Mouse (Mus musculus) spleen, postnatal 4 days (tissue): ENCODE results near the gene Tmem219.

Experiments used
- DNase-seq, 2 experiments: peaks; one replicate each; pipeline ENCODE4 v3.0.0; 2022; ENCODE audit warnings: low spot score in 2 of 2

Gene Tmem219

DNA sequence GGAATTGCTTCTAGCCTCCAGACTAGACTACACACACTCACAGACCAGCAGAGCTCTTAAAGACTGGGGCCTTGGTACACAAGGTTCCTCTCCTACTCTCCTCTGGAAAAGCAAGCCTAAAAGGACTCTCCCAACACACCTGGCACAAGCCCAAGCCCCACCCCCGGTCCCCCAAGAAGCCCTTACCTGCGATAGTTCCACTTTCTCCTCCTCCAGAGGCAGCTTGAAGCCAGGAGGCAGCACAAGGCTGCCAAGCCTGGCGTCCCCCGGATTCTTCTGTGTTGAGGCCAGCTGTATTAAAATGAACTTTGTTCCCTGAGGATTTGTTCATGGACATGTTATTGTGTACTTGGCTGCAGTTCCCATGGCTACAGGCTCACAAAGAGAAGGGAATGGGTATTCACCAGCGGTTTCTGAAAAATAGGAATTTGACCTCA is at the start of gene Tmem219:
TSS of gene Tmem219 (minus strand) at position 294 of the 437 bp plus-strand sequence.
- DNase-seq, result no peak

GRCm38 (mm10) chr7:126967361-126967760 is 44.6 kb upstream of the Tmem219 start:
- DNase-seq, result no peak

DNA sequence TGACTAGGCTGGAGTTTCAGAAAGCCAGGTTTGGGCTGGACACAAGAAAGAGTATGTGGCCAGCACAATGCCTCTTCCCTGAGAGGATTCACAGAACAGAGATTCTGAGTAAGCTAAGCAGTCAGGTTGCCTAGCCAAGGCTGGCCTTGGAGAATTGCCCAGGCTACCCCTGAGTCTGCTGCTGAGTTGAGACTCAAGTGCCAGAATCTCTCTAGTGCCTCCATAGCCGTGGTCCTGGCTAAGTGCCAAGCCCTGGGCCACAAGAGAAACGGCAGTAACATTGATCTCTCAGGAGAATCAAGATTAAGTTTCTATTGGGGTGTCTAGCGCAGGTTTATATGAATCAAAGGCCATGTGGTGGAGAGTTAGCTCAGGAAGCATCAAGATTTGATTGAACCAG is 42.9 kb upstream of the Tmem219 start:
- no peak for DNase-seq

DNA sequence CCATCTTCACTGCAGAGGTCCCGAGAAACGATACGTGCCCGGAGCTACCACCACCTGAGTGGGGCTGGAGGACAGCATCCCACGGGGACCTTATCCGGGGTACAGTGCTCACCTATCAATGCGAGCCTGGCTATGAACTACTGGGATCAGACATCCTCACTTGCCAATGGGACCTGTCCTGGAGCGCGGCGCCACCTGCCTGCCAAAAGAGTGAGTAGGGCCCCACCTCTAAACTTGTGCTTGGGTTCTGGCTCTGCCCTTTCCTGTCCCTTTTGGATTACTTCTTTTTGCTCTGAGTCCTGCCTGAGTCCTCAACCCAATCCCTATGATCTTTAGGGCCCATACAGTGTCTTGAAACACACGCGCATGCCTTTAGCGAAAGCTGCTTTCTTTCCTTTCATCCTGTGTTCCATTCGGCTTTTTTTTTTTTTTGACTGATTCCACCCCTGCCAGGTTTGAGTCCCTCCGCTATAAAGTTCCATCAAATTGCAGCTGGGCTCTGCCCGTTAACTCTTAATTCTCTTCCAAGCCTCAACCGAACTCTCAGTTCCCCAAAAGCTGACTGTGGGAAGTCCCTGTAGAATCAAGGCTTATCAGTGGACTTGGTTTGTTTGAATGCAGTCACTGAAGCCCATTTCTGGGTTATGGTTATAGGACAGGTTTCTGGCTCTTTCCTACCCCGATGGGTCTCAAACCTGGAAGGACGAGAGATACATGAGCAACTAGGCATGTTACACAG is 41.0 kb upstream of the Tmem219 start:
- DNase-seq, result no peak

DNA sequence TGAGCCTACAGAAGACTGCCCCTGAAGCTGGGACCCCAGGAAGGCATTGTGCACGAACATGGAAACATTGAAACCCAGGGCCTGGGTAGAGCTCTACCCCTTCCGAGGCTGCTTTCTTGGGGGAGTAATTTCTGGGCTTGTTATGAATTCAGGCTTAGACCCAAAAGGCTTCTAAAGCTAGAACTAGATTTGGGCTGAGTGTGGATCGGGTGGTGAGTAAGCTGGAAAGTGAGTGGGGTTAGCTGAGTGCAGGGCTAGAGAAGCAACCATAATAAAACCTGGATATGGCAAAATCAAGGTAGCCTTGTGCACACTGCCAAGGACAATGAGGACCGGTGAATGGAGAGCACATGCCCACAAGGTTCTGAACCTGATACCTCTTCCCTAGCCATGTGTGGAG is 39.2 kb upstream of the Tmem219 start:
- no peak for DNase-seq

DNA sequence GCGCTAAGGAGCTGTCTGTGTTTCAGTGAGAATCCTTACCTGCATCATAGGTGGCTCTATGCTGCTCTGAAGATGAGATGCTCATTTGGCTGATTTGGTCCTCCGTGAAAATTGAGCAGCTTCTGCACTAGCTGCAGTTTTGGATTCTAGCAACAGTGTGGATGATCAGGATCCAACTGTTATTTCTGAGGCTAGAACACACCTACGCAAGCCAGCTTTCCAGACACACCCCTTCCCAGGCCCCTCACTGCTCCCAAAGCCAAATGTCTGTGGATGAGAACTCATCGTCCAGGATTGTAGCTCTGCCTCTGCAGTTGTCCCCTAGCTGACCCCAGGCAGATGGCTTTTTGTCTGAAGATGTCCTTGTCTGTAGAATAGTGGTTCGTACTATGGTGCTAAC is 38.4 kb upstream of the Tmem219 start:
- no peak for DNase-seq

DNA sequence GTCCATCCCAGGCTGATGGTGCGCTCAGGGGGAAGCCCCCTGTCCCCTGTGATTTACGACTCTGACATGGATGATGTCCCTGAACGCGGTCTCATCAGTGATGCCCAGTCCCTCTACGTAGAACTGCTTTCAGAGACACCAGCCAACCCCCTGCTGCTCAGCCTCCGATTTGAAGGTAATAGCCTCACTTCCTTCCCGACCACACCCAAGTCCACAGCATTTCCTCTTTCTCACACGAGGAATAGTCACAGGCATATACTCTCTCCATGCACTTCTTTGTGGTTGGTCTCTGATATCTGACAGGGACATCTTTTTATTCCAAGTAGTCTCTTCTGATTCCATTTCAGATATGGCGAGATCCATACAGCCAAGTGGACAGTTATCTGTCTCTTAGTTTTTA is 37.1 kb upstream of the Tmem219 start:
- no peak for DNase-seq

DNA sequence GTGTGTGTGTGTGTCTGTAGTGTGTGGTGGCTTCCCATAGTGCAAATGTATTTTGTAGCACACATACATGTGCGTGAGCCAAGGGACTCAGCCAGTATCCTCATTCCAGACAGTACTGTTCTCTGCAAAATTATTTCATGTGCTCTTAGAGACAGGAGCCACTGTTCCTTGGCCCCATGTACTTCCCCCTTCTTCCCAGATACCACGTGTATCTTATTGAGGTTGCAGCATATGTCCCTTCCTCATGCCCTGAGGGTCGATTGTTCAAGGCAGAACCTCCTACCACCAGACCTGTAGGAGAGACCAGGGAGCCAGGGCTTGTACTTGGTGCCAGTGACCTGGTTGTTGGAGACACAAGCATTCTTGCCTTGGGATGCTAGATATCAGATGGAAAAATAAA is 32.4 kb upstream of the Tmem219 start:
- no peak for DNase-seq

GRCm38 (mm10) chr7:126952646-126953045 is 29.9 kb upstream of the Tmem219 start:
- no peak for DNase-seq

- no peak for DNase-seq
Observed at GRCm38 (mm10) chr7:126951741-126952140, 29.0 kb upstream of the Tmem219 start.

DNA sequence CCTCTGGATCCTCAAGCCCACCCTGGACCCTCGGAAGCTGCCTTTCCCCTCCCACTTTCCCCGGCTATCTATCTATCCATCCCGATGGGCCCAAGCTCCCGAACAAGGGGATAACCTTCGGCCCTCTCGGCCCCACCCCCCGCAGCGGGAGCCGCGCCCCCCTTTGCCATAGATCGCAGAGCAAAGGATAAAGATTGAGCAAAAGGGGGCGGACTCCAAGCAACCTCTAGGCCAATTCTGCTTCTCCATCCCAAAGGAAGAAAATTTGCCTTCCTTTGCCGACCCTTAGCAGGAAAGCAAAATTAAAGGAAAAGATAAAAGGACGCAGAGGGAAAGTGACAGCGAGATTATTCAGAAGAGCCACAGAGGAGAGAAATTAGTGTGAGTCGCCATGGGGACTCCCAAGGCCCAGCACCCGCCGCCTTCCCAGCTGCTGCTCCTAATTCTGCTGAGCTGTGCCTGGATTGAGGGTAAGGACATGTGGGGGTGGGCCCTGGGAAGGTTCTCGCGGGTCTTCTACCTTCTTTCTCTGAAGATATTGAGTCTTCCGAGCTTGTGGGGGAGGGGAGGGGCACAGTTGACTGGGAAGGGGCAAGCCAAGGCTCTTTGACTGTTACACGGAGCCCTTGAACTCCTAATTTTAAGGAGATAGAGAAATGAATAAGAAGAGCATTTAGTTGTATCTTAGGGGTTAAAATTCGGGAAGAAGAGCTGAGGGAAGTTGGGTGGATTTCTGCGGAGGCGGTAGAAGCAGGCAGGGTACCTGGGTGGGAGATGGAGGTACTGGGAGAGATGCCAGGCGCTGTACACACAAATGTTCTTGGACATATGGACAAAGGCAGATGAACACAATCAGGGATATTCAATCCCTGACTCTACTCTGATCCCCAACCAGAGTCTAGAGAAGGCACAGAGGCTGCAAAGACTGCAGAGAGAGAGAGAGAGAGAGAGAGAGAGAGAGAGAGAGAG is 28.2 kb upstream of the Tmem219 start:
- DNase-seq, result no peak

DNA sequence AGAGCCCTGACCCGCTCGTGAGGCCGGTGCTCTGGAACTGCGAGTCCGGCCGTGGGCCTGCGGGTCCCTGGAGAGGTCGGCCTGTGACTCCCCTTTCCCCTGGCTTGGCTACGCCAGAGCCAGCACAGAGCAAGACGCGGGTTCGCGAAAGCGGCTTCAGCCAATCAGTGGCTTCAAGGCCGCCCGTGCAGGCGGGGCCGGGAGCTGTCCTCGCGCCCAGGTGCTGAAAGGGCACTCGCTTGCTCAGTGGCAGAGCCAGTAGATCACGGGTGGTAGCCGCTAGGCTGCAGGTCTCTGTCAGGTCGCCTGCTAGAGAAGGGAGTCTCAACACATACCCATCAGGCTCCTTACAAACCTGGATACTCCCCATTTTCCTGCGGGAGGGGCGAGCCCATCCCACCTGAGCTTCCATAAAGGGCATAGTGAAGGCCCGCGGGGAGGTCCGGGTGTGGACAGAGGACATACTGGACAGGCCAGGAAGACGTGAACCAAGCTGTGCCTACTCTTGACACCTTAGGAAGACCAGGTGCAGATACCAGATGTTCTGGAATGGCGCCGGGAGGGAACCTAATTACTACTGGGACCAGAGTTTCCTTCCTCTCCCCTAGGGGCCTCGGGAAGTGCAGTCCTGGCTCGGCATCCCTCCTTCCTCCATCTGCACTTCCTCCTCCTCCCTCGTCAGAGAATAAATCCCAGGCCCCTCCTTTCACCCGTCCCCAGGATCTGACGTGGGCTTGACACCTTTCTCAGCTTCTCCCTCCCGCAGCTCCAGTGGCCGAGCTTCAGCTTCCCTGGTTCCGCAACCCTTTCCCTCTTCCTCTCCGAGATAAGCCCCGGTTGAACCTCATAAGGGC is 27.3 kb upstream of the Tmem219 start, which contains the start of gene Sez6l2:
TSS of gene Sez6l2 (plus strand) at position 771 of the 854 bp plus-strand sequence.
- DNase-seq, result peak; percentile 92 to 99

DNA sequence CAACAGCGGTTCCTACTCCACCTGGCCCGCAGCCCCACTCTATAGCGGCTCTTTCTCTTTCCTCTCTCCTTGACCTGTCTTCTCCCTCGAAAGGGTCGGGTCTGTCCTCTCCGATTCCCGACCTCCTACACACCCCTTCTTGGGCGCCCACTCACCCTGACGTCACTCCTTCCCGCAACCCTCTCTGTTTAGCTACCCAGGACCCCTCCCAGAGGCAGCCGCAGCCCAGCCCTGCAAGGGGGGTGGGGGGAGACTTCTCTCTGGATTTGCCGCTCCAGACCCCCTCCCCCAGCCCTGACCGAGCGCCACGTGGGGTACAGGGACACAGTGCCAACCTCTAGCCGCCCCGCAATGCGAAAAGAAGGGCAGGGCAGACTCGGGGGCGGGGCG is 26.7 kb upstream of the Tmem219 start, which contains the start of gene Asphd1:
TSS of gene Asphd1 (minus strand) at position 180 of the 390 bp plus-strand sequence.
- DNase-seq, result no peak

DNA sequence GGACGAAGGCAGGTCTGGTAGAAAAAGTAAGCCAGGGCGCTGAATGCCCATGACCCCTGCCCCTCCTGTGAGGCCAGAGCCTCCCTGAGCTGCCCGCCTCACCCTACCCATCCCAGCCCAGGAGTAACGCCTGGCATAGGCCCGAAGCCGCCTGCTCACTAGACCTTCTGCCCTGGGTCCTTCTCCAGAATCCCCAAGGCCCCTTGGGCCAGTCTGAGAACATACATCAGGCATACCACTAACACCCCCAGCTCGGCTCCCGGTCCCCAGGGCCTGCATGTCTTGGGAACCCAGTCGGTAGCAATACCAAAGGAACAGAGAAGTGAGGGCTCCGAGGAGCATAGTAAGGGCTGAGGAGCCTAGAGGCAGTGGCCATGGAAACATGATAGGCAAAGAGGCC is 25.9 kb upstream of the Tmem219 start:
- DNase-seq, result peak in 1 of 2 experiments; percentile 63

- peak in 1 of 2 experiments; percentile 74 for DNase-seq
Observed at GRCm38 (mm10) chr7:126946530-126946929, 23.8 kb upstream of the Tmem219 start.

- DNase-seq, result no peak
Observed at GRCm38 (mm10) chr7:126941801-126942200, 19.1 kb upstream of the Tmem219 start.

DNA sequence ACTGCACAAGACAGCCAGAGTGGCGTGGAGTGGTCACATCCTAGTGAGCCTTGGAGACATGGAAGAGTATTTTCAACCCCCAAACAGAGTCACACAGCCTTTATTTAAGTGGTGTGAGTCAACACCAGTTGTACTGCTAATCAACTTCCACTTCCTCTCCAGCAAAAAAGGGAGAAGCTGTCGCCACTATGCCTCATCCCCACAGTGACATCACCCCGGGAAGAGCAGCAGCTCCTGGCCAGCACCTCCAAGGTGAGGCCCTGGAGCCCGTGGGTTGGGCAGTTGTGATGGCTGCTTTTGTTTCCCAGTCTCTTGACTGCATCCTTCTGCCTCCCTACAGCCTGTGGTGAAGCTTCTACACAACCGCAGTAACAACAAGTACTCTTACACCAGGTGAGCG is 18.5 kb upstream of the Tmem219 start:
- no peak for DNase-seq

- no peak for DNase-seq
Observed at GRCm38 (mm10) chr7:126932652-126933051, 9.9 kb upstream of the Tmem219 start.

DNA sequence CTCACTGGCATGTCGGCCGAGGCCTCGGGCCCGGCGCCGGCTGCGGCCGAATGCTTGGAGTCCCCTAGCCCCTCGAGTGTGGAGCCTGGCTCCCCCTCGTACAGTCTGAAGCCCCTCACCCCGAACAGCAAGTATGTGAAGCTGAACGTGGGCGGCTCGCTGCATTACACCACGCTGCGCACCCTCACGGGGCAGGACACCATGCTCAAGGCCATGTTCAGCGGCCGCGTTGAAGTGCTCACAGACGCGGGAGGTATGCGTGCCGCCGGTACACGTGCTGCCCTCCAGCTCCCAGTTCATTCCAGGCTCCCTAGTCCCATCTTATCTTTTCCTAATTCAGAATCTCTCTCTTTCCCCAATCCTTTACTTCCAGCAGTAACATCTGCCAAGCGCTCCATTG is 6.3 kb upstream of the Tmem219 start:
- no peak for DNase-seq

DNA sequence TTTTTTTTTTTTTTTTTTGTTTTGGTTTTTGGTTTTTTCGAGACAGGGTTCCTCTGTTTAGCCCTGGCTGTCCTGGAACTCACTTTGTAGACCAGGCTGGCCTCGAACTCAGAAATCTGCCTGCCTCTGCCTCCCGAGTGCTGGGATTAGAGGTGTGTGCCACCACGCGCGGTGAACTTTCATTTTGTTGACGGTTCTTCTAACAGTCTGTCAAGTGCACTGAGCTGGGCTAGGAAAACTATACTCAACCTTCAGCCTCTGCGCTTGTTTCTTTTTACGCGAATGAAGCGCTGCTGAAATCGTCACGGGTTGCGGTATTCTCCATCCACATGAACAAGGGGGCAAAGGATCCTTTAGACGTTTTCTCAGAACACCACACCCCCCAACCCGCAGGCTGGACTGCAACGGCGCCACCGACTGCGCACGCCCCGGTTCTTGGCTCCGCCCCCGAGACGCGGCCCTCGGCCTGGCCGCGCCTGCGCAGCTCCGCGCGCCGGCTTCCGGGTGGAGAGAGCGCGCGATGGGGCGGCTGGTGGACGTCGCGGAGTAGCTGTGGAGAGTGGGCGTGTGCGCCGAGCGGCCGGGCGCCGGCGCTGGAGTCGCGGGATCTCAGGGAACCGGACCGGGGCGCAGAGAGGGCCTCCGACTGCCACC is 5.8 kb upstream of the Tmem219 start, which contains the start of gene Kctd13:
TSS of gene Kctd13 (plus strand) at position 496 of the 654 bp plus-strand sequence.
- peak; percentile 93 to 97 for DNase-seq

DNA sequence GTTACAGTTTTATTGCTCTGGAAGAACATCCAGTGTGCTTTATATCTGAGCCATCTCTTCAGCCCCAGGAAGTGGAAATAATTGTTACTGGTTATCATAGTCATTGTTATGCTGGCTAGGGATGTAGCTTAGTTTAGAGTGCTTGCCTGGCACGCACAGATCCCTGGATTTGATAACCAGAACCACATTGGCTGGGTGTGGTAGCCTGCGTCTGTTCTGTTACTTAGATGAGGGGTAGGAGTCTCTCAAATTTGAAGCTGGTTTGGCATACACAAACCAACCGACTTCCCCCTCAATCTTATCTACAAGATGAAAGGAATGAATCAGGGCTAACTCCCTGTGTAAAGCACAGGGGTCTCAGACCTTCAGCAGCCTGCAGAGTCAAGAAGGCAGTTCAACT is 3.6 kb upstream of the Tmem219 start:
- no peak for DNase-seq
